Mouse (Mus musculus): Measurements from ENCODE around the gene Wwc2. TPM values are rescaled to one million over a fixed set of nuclear protein-coding genes. Genes with fewer than 3 reads are reported as not detected.

Wwc2 gene
- total RNA-seq, 1 experiment, result 19.6 TPM

DNA sequence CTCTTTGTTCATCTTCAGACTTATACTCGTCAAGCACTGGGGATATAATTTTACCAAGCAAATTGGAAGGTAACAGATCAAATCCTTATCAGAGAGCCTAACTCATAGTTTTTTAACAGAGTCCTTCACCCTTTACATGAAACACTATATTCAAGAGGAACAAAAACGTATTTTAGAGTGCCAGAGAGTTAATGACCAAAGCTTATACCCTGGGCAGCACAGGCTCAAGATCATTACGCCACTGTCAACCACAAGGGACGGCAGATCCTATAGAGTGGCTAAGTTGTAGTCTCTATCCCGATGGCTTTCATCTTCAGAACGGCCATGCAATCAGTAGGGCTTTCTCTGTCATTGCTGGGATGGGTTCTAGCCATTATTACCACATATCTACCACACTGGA lies 168.9 kb downstream of the Wwc2 start, which contains the start of gene Cldn24:
Gene Cldn24, plus strand, starts transcription at position 301 of the 400 bp plus-strand sequence.
- H3K9me3 ChIP-seq (ENCODE audit: control insufficient read depth, insufficient read depth, low read depth, low read length), result no peaks in the 10 kb centered on the region
- H3K36me3 ChIP-seq (ENCODE audit: control insufficient read depth, insufficient read depth, low read length, poor library complexity, severe bottlenecking), result no peaks in the 10 kb centered on the region
- in situ Hi-C loops (cut with MboI; ENCODE audit: low sequenced_read_pairs in 2 of 2, unreplicated experiment in 2 of 2), result no loop called here
- H3K4me1 ChIP-seq (ENCODE audit: control insufficient read depth in 2 of 2, insufficient read depth in 2 of 2, low read length in 2 of 2, poor library complexity in 1 of 2), result 0 out of 4 replicates have a peak, but pooled peaks cover 0 to 2% of the 10 kb centered on the region in 2 experiments
- TF ChIP-seq ZNF384 (IDR thresholded peaks at IDR 0.05; ENCODE audit: low read depth, low read length) (no peak), HCFC1 (IDR thresholded peaks at IDR 0.05; ENCODE audit: borderline replicate concordance, insufficient read depth, low read length) (no peak), CHD2 (IDR thresholded peaks at IDR 0.05; ENCODE audit: low read depth, low read length) (no peak), ZC3H11A (IDR thresholded peaks at IDR 0.05; ENCODE audit: borderline replicate concordance, low read depth, low read length) (no peak), MAFK (IDR thresholded peaks at IDR 0.05; ENCODE audit: insufficient read depth, low read depth, low read length) (no peak)
- H3K4me3 ChIP-seq (ENCODE audit: insufficient read depth in 1 of 2, low read depth in 1 of 2, low read length in 2 of 2, poor library complexity in 1 of 2, severe bottlenecking in 1 of 2), result no peak within 1 kb of the TSS
- DNase-seq (ENCODE audit: low read depth, low spot score), result no peak
- H3K27ac ChIP-seq (ENCODE audit: insufficient read depth, low read depth, low read length, poor library complexity, severe bottlenecking), result no peak within 1 kb of the TSS
- no peak within 1 kb of the TSS for H3K9ac ChIP-seq (ENCODE audit: insufficient read depth, low read depth, low read length, poor library complexity, severe bottlenecking)

DNA sequence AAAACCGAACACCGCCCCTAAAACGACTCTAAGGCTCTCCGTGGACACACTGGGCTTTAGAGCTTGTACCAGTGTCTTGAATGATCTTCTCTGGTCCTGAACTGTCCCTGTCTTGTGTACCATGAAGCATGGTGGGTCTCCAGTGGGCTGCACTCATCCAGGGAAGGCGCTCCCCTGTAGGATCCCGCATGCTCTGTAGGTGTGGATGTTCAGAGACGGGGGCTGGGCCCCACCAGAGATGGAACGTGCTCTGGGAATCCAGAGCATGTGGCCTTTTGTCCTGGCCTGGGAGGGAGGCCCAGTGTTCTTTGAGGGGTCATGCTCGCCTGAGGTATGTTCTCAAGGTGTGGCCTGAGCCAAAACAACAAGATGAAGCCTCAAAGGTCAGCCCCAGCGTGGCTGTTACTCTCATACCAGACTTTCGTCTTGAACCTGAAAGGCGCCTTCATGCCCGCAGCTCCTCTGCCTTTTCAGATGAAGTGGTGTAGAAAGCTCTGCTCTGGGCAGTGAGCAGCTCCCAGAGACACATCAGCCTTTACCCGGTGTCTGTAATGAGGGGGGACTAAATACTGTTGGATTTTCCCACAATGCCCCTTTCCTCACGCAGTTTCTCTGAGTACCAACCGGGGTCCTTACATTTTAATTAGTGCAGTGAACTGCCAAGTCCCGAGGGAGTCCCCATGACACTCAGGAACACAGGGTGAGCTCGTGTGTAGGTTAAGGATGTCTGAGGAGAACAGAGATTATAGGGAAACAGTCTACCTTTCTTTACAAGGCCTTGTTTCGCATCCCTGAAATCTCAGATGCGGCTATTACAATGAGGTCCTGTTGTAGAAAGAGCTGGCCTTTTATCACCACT lies 169.6 kb downstream of the Wwc2 start:
- H3K36me3 ChIP-seq (ENCODE audit: control insufficient read depth, insufficient read depth, low read length, poor library complexity, severe bottlenecking), result no peaks in the 10 kb centered on the region
- in situ Hi-C loops (cut with MboI; ENCODE audit: low sequenced_read_pairs in 2 of 2, unreplicated experiment in 2 of 2), result no loop called here
- no peaks in the 10 kb centered on the region for H3K9me3 ChIP-seq (ENCODE audit: control insufficient read depth, insufficient read depth, low read depth, low read length)
- 0 out of 4 replicates have a peak, but pooled peaks cover 0 to 2% of the 10 kb centered on the region in 2 experiments for H3K4me1 ChIP-seq (ENCODE audit: control insufficient read depth in 2 of 2, insufficient read depth in 2 of 2, low read length in 2 of 2, poor library complexity in 1 of 2)
- no peak for TF ChIP-seq MAFK (IDR thresholded peaks at IDR 0.05; ENCODE audit: insufficient read depth, low read depth, low read length)
- TF ChIP-seq HCFC1 (IDR thresholded peaks at IDR 0.05; ENCODE audit: borderline replicate concordance, insufficient read depth, low read length), result no peak
- TF ChIP-seq ZC3H11A (IDR thresholded peaks at IDR 0.05; ENCODE audit: borderline replicate concordance, low read depth, low read length), result no peak
- H3K9ac ChIP-seq (ENCODE audit: insufficient read depth, low read depth, low read length, poor library complexity, severe bottlenecking), result no peak overlapping the region
- no peak overlapping the region for H3K27ac ChIP-seq (ENCODE audit: insufficient read depth, low read depth, low read length, poor library complexity, severe bottlenecking)
- no peak overlapping the region for H3K4me3 ChIP-seq (ENCODE audit: insufficient read depth in 1 of 2, low read depth in 1 of 2, low read length in 2 of 2, poor library complexity in 1 of 2, severe bottlenecking in 1 of 2)
- no peak for DNase-seq (ENCODE audit: low read depth, low spot score)

DNA sequence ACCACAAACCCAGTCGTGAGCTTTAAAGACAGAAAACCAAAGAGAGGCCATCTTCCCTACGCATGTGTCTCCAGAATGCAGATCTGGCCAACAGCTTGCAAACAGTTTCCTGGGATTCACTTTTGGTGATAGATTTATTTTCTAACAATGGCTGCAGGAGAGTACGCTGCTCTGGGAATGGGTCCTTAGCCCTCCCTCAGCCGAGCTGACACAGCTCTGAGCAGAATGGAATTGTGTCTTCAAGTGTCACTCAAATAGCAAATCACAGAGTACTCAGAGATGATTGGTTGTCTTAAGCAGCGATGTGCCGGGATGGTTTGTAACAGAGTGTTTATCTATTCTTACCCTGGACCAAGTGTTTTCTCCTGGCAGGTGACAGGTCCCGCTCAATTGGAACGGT lies 171.7 kb downstream of the Wwc2 start:
- H3K4me3 ChIP-seq (ENCODE audit: insufficient read depth in 1 of 2, low read depth in 1 of 2, low read length in 2 of 2, poor library complexity in 1 of 2, severe bottlenecking in 1 of 2), result no peak overlapping the region
- no peaks in the 10 kb centered on the region for H3K36me3 ChIP-seq (ENCODE audit: control insufficient read depth, insufficient read depth, low read length, poor library complexity, severe bottlenecking)
- no peak overlapping the region for H3K9ac ChIP-seq (ENCODE audit: insufficient read depth, low read depth, low read length, poor library complexity, severe bottlenecking)
- in situ Hi-C loops (cut with MboI; ENCODE audit: low sequenced_read_pairs in 2 of 2, unreplicated experiment in 2 of 2), result no loop called here
- no peak for DNase-seq (ENCODE audit: low read depth, low spot score)
- H3K4me1 ChIP-seq (ENCODE audit: control insufficient read depth in 2 of 2, insufficient read depth in 2 of 2, low read length in 2 of 2, poor library complexity in 1 of 2), result no peaks in the 10 kb centered on the region
- TF ChIP-seq MAFK (IDR thresholded peaks at IDR 0.05; ENCODE audit: insufficient read depth, low read depth, low read length) (no peak), CHD2 (IDR thresholded peaks at IDR 0.05; ENCODE audit: low read depth, low read length) (no peak), ZC3H11A (IDR thresholded peaks at IDR 0.05; ENCODE audit: borderline replicate concordance, low read depth, low read length) (no peak), HCFC1 (IDR thresholded peaks at IDR 0.05; ENCODE audit: borderline replicate concordance, insufficient read depth, low read length) (no peak)
- H3K27ac ChIP-seq (ENCODE audit: insufficient read depth, low read depth, low read length, poor library complexity, severe bottlenecking), result no peak overlapping the region
- H3K9me3 ChIP-seq (ENCODE audit: control insufficient read depth, insufficient read depth, low read depth, low read length), result no peaks in the 10 kb centered on the region

DNA sequence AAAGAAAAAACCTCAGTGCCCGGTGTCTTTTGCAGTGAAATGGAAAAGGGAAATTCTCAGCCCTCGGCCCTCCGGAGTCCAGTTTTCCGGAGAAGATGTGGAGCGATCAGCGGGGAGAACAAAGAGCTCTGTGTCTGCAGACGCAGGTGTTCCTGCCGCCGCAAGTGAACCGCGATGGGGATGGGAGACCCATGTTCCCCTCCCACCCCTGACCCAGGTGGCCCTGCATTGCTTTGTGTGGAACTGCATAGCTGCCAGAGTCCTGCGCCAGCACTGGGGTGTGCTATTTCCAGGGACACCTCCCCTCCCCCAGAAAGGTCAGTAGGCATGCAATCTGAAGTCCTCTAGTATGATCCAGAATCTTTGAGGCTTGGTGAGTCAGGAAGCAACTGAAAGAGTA lies 179.5 kb downstream of the Wwc2 start:
- Histone ChIP-seq H3K9me3 (ENCODE audit: control insufficient read depth, insufficient read depth, low read depth, low read length) (no peaks in the 10 kb centered on the region), H3K36me3 (ENCODE audit: control insufficient read depth, insufficient read depth, low read length, poor library complexity, severe bottlenecking) (no peaks in the 10 kb centered on the region), H3K9ac (ENCODE audit: insufficient read depth, low read depth, low read length, poor library complexity, severe bottlenecking) (no peak overlapping the region), H3K4me1 (ENCODE audit: control insufficient read depth in 2 of 2, insufficient read depth in 2 of 2, low read length in 2 of 2, poor library complexity in 1 of 2) (no peaks in the 10 kb centered on the region), H3K27ac (ENCODE audit: insufficient read depth, low read depth, low read length, poor library complexity, severe bottlenecking) (no peak overlapping the region), H3K4me3 (ENCODE audit: insufficient read depth in 1 of 2, low read depth in 1 of 2, low read length in 2 of 2, poor library complexity in 1 of 2, severe bottlenecking in 1 of 2) (peak overlapping the region in 1 of 2 experiments; percentile 14; a peak in 1 of 4 replicates)
- in situ Hi-C loops (cut with MboI; ENCODE audit: low sequenced_read_pairs in 2 of 2, unreplicated experiment in 2 of 2), result no loop called here
- no peak for DNase-seq (ENCODE audit: low read depth, low spot score)
- TF ChIP-seq HCFC1 (IDR thresholded peaks at IDR 0.05; ENCODE audit: borderline replicate concordance, insufficient read depth, low read length) (no peak), CHD2 (IDR thresholded peaks at IDR 0.05; ENCODE audit: low read depth, low read length) (no peak), MAFK (IDR thresholded peaks at IDR 0.05; ENCODE audit: insufficient read depth, low read depth, low read length) (no peak)
